33 mouse cellular contexts compared by ENCODE assay signal in the genomic region with DNA sequence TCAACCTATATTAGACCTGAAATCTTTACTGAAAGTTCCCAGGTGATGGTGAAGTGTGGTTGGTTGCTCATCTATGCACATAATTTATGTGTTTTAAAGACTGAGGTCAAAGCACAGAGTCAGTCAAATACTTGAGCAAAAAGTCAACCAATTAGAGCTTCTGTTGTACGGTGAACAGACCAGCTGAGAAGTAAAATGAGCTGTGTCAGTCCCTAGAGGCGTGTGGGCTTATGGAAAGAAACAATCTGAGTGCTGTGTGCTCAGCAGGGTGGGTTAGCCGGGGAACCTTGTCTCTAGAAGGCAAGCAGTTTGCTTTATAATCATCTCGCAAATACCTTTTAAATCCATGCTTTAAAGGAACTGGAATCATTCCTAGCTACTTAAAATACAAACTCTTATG. TPM values are rescaled to one million over a fixed set of nuclear protein-coding genes. Genes with fewer than 3 reads are reported as not detected.
DNase-seq lines count a peak whose midpoint lies in the region; TF ChIP-seq lines count a peak whose summit lies in the region.
"Had no signal": no experiment of that assay in that cellular context is flagged by ENCODE, and none has a peak within 500 bp of the region (broad histone marks: within the 10 kb centered on the region; RNA-seq: fewer than 3 reads in every experiment).

No protein-coding gene starts in this region.

- TF ChIP-seq CTCF in layer of hippocampus, adult 2 months (conservative IDR thresholded peaks at IDR 0.05): no peak
- no peak for TF ChIP-seq CTCF in CH12.LX (conservative IDR thresholded peaks at IDR 0.05 in 1 of 2, IDR thresholded peaks at IDR 0.05 in 1 of 2; ENCODE audit: low read depth in 2 of 2, low read length in 2 of 2)

- no peaks in the 10 kb centered on the region for H3K27me3 ChIP-seq in CH12.LX (replicated peaks)
- H3K27me3 ChIP-seq in limb, embryonic 10.5 days (ENCODE audit: low read depth, poor library complexity, severe bottlenecking): no peaks in the 10 kb centered on the region
- H3K27me3 ChIP-seq: intestine, embryonic 15.5 days; limb, embryonic 12.5 days; liver, embryonic 15.5 days; neural tube, embryonic 12.5 days had no signal

- no peaks in the 10 kb centered on the region for H3K9me3 ChIP-seq in CH12.LX (replicated peaks; ENCODE audit: low read length)
- no peaks in the 10 kb centered on the region for H3K9me3 ChIP-seq in limb, embryonic 10.5 days (replicated peaks)
- H3K9me3 ChIP-seq: intestine, embryonic 15.5 days; limb, embryonic 12.5 days; liver, embryonic 15.5 days; midbrain, embryonic 10.5 days; neural tube, embryonic 12.5 days had no signal

- no peak for TF ChIP-seq POLR2A in CH12.LX (IDR thresholded peaks at IDR 0.05; ENCODE audit: low read depth, low read length)

- H3K36me3 ChIP-seq in CH12.LX (replicated peaks in 1 of 2; ENCODE audit: control insufficient read depth in 1 of 2, insufficient read depth in 1 of 2, low read length in 1 of 2): peaks cover 0 to 3% of the 10 kb centered on the region in 2 experiments
- 0 out of 2 replicates have a peak, but pooled peaks cover 3% of the 10 kb centered on the region for H3K36me3 ChIP-seq in limb, embryonic 10.5 days
- H3K36me3 ChIP-seq: intestine, embryonic 15.5 days; limb, embryonic 12.5 days; liver, embryonic 15.5 days had no signal

- peak; percentile 65 for TF ChIP-seq EP300 in CH12.LX (IDR thresholded peaks at IDR 0.05; ENCODE audit: low read length)

- in situ Hi-C loops in CH12.LX (cut with MboI; ENCODE audit: low pct_ligation_motif_present, low pct_unique_long_range_greater_than_20kb, low sequenced_read_pairs): loop anchor here (25.0 kb wide), 1 partner anchor 380 kb away; no protein-coding TSS in a partner anchor

- 0 out of 2 replicates have a peak overlapping the region, but pooled peaks have one; percentile 7 for H3K27ac ChIP-seq in layer of hippocampus, adult 2 months
- H3K27ac ChIP-seq in CH12.LX (ENCODE audit: insufficient read depth, low read depth): no peak overlapping the region
- H3K27ac ChIP-seq in limb, embryonic 10.5 days: no peak overlapping the region
- H3K27ac ChIP-seq: gastrocnemius, adult 2 months; heart, adult 2 months; intestine, embryonic 15.5 days; kidney, postnatal 0 days; limb, embryonic 12.5 days; liver, embryonic 15.5 days; midbrain, embryonic 10.5 days; neural tube, embryonic 12.5 days had no signal

- H3K4me2 ChIP-seq in CH12.LX (ENCODE audit: insufficient read depth, low read depth, poor library complexity, severe bottlenecking): no peak overlapping the region; the same call in 1 of the 2 replicates
- H3K4me2 ChIP-seq: intestine, embryonic 15.5 days; limb, embryonic 12.5 days; liver, embryonic 15.5 days; lung, embryonic 14.5 days; neural tube, embryonic 12.5 days had no signal

- dilution Hi-C loops in CH12.LX (cut with MboI; ENCODE audit: extremely low pct_ligation_motif_present, extremely low pct_unique_long_range_greater_than_20kb, low sequenced_read_pairs): no loop called here

- peaks cover 3% of the 10 kb centered on the region; the same call in 1 of the 2 replicates for H3K79me2 ChIP-seq in CH12.LX (replicated peaks; ENCODE audit: control insufficient read depth, extremely low read depth, insufficient read depth, poor library complexity, severe bottlenecking)

- H3K4me1 ChIP-seq in CH12.LX (ENCODE audit: control insufficient read depth in 1 of 2, insufficient read depth in 2 of 2): peaks cover 4 to 41% of the 10 kb centered on the region in 2 experiments; a peak in 3 of 4 replicates
- peaks cover 39% of the 10 kb centered on the region for H3K4me1 ChIP-seq in limb, embryonic 10.5 days

- TF ChIP-seq RAD21 in CH12.LX (IDR thresholded peaks at IDR 0.05; ENCODE audit: low read depth, low read length): no peak; the same call in 1 of the 2 replicates

- 69% methylated on average over 4 of the region's 4 CpGs for WGBS in limb, embryonic 10.5 days

- no peak overlapping the region for H3K9ac ChIP-seq in CH12.LX (ENCODE audit: insufficient read depth, low read depth)
- H3K9ac ChIP-seq: intestine, embryonic 15.5 days; limb, embryonic 12.5 days; liver, embryonic 15.5 days; lung, embryonic 14.5 days; neural tube, embryonic 12.5 days had no signal

- DNase-seq in embryo, embryonic 11 days: peak; percentile 31
- no peak for DNase-seq in embryo, embryonic 10.5 days (ENCODE audit: low spot score)
- no peak for DNase-seq in layer of hippocampus, adult 2 months (ENCODE audit: low spot score in 2 of 2)
- DNase-seq in layer of hippocampus, adult 9-10 months (ENCODE audit: low spot score): no peak
- peak; percentile 87 for DNase-seq in CH12.LX (ENCODE audit: extremely low read depth)
- DNase-seq in limb, embryonic 10.5 days (ENCODE audit: low spot score): peak; percentile 22
- DNase-seq in right cerebral cortex, postnatal 10 days (ENCODE audit: low spot score in 2 of 2): no peak
- DNase-seq: adrenal gland, adult 2 months; adrenal gland, postnatal 36 days; cerebellum, adult 2 months; cerebellum, postnatal 14 days; gastrocnemius, adult 2 months; gastrocnemius, postnatal 36 days; heart, adult 2 months; kidney, adult 2 months; lung, embryonic 14.5 days; right cerebral cortex, postnatal 25 days; thymus, adult 2 months; thymus, postnatal 36 days had no signal

- H3K4me3 ChIP-seq in layer of hippocampus, adult 2 months: no peak overlapping the region
- H3K4me3 ChIP-seq in CH12.LX (replicated peaks in 1 of 3; ENCODE audit: low read depth in 2 of 3, low read length in 2 of 3, poor library complexity in 1 of 3): no peak overlapping the region
- H3K4me3 ChIP-seq in limb, embryonic 10.5 days: no peak overlapping the region
- H3K4me3 ChIP-seq: gastrocnemius, adult 2 months; heart, adult 2 months; intestine, embryonic 15.5 days; limb, embryonic 12.5 days; liver, embryonic 15.5 days; midbrain, embryonic 10.5 days; myocyte; neural tube, embryonic 12.5 days had no signal

TF ChIP-seq in CH12.LX, 34 proteins besides CTCF, POLR2A, EP300 and RAD21:
- peak; percentile 87 for TF ChIP-seq ETS1 (conservative IDR thresholded peaks at IDR 0.05; ENCODE audit: low read depth, low read length)
- no peak for TF ChIP-seq ELF1 (IDR thresholded peaks at IDR 0.05; ENCODE audit: low read depth, low read length)
- no peak for TF ChIP-seq ZKSCAN1 (IDR thresholded peaks at IDR 0.05; ENCODE audit: borderline replicate concordance, low read depth, low read length)
- TF ChIP-seq MAFK (IDR thresholded peaks at IDR 0.05; ENCODE audit: insufficient replicate concordance, low read length): peak; percentile 65
- peak; percentile 32; the same call in 1 of the 2 replicates for TF ChIP-seq HCFC1 (IDR thresholded peaks at IDR 0.05; ENCODE audit: low read depth, low read length)
- TF ChIP-seq UBTF (IDR thresholded peaks at IDR 0.05; ENCODE audit: low read depth, low read length): no peak
- peak; percentile 60; the same call in 1 of the 2 replicates for TF ChIP-seq IRF4 (IDR thresholded peaks at IDR 0.05; ENCODE audit: low read depth, low read length)
- 0 out of 2 replicates have a peak, but pooled peaks have one; percentile 46 for TF ChIP-seq ZMIZ1 (IDR thresholded peaks at IDR 0.05; ENCODE audit: low read depth, low read length)
- 0 out of 2 replicates have a peak, but pooled peaks have one; percentile 13 for TF ChIP-seq MAZ (IDR thresholded peaks at IDR 0.05; ENCODE audit: low read depth, low read length)
- no peak for TF ChIP-seq NRF1 (IDR thresholded peaks at IDR 0.05; ENCODE audit: low read depth, low read length)
- TF ChIP-seq USF1 (IDR thresholded peaks at IDR 0.05; ENCODE audit: low read depth, low read length): no peak
- no peak for TF ChIP-seq PAX5 (IDR thresholded peaks at IDR 0.05; ENCODE audit: low read length)
- peak; percentile 88 for TF ChIP-seq SIN3A (IDR thresholded peaks at IDR 0.05; ENCODE audit: low read length)
- TF ChIP-seq KAT2A (IDR thresholded peaks at IDR 0.05; ENCODE audit: insufficient replicate concordance, low read length): peak; percentile 69; the same call in 1 of the 2 replicates
- no peak for TF ChIP-seq MYC (IDR thresholded peaks at IDR 0.05; ENCODE audit: low read depth, low read length)
- TF ChIP-seq MEF2A (IDR thresholded peaks at IDR 0.05; ENCODE audit: borderline replicate concordance, low read depth, low read length): 0 out of 2 replicates have a peak, but pooled peaks have one; percentile 39
- TF ChIP-seq TCF12 (IDR thresholded peaks at IDR 0.05; ENCODE audit: low read depth, low read length): 0 out of 2 replicates have a peak, but pooled peaks have one; percentile 24
- no peak for TF ChIP-seq NELFE (IDR thresholded peaks at IDR 0.05; ENCODE audit: low read depth, low read length)
- no peak for TF ChIP-seq MXI1 (IDR thresholded peaks at IDR 0.05; ENCODE audit: low read depth, low read length)
- TF ChIP-seq E2F4 (IDR thresholded peaks at IDR 0.05; ENCODE audit: insufficient replicate concordance, low read depth, low read length): no peak
- TF ChIP-seq BHLHE40 (IDR thresholded peaks at IDR 0.05; ENCODE audit: low read depth, low read length): peak; percentile 40; the same call in 1 of the 2 replicates

RNA-seq across cellular contexts. Expression of gene Mnd1, which starts 1.4 kb away (rescaled TPM):
- total RNA-seq in layer of hippocampus, adult 2 months (2021): 1 to 10 TPM; 1.8 to 2.9 TPM
- total RNA-seq in CH12.LX (2012; rRNA removed) (13.4 and 14.2 TPM in 2 replicates), CH12.LX (2014; rRNA removed) (23.1 and 24.4 TPM in 2 replicates)
- 19.0 and 24.0 TPM in 2 replicates for polyA plus RNA-seq in CH12.LX (2012; ENCODE audit: insufficient read length, low read depth)
- 17.4 and 21.0 TPM in 2 replicates for polyA plus RNA-seq in limb, embryonic 10.5 days (2016; fragmentation: Nextera tagmentation; extraction: Ambion mirVana)

RNA-seq across cellular contexts. Expression of gene Gm6525, which starts 16.9 kb away (rescaled TPM):
- not detected for total RNA-seq in layer of hippocampus, adult 2 months (2021)
- total RNA-seq in CH12.LX (2012; rRNA removed): 0.17 and 0.21 TPM in 2 replicates
- total RNA-seq in CH12.LX (2014; rRNA removed): 0.31 and 0.41 TPM in 2 replicates
- 0.34 and 0.71 TPM in 2 replicates for polyA plus RNA-seq in CH12.LX (2012; ENCODE audit: insufficient read length, low read depth)
- polyA plus RNA-seq in limb, embryonic 10.5 days (2016; fragmentation: Nextera tagmentation; extraction: Ambion mirVana): 0.58 and 0.60 TPM in 2 replicates
- total RNA-seq: gastrocnemius, adult 2 months; gastrocnemius, postnatal 36 days; heart, adult 2 months; heart, postnatal 25 days; layer of hippocampus, postnatal 10 days; left cerebral cortex, adult 18-20 months; liver, adult 2 months; midbrain, postnatal 0 days had no signal
- polyA plus RNA-seq: adrenal gland, adult 2 months; cerebellum, adult 2 months; cortical plate, adult 2 months; heart, adult 2 months; kidney, adult 2 months; large intestine, adult 2 months; liver, adult 2 months; thymus, adult 2 months had no signal

Comparison
In these comparisons a context has a peak if more than half of its experiments do, and no peak if none do; other contexts are left out.
1. DNase-seq: peak in embryo, embryonic 11 days (single experiment), CH12.LX (single experiment) and limb, embryonic 10.5 days (single experiment); none in embryo, embryonic 10.5 days (single experiment), layer of hippocampus, adult 2 months (0 of 2), layer of hippocampus, adult 9-10 months (single experiment) and right cerebral cortex, postnatal 10 days (0 of 2).